7 mouse cellular contexts compared by ENCODE assay signal in the genomic region with DNA sequence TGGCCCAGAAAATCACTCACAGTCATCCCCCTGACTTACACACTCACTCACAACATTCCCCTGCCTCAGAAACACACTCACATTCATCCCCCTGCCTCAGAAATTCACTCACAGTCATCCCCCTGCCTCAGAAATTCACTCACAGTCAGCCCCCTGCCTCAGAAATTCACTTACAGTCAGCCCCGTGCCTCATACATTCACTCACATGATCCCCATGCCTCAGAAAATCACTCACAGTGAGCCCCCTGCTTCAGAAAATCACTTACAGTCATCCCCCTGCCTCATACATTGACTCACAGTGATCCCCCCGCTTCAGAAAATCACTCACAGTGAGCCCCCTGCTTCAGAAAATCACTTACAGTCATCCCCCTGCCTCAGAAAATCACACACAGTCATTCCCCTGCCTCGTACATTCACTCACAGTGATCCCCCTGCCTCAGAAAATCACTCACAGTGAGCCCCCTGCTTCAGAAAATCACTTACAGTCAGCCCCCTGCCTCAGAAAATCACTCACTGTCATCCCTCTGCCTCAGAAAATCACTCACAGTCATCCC. TPM values are rescaled to one million over a fixed set of nuclear protein-coding genes. Genes with fewer than 3 reads are reported as not detected.
DNase-seq lines count a peak whose midpoint lies in the region; ATAC-seq lines count a peak whose summit lies in the region.
"Not testable (repeated sequence)": the region's sequence is repeated elsewhere in the genome, so short reads cannot be mapped to it uniquely, and the experiment has no call there.

No protein-coding gene starts in this region.

- H3K4me1 ChIP-seq in embryonic facial prominence, embryonic 10.5 days: peaks cover 26% of the 10 kb centered on the region
- H3K4me1 ChIP-seq in hindbrain, embryonic 14.5 days (replicated peaks; ENCODE audit: control insufficient read depth, insufficient read depth, low read length); limb, embryonic 11.5 days (ENCODE audit: control insufficient read depth, insufficient read depth, low read length): not testable (repeated sequence)
- peaks cover 37% of the 10 kb centered on the region for H3K4me1 ChIP-seq in midbrain, embryonic 10.5 days

- peak; percentile 18 for DNase-seq in adrenal gland, postnatal 10 days
- peak; percentile 34 for DNase-seq in embryonic facial prominence, embryonic 10.5 days (ENCODE audit: low spot score)
- DNase-seq in heart, adult 11 months: peak; percentile 97
- DNase-seq in hindbrain, embryonic 14.5 days (ENCODE audit: low spot score): peak; percentile 23
- DNase-seq in limb, embryonic 11.5 days (ENCODE audit: low spot score): peak; percentile 25
- peak; percentile 58 for DNase-seq in midbrain, embryonic 10.5 days (ENCODE audit: low spot score)
- peak; percentile 33 for DNase-seq in ovary, adult 18-20 months (ENCODE audit: low spot score)

- H3K36me3 ChIP-seq in embryonic facial prominence, embryonic 10.5 days (replicated peaks): peaks cover 14% of the 10 kb centered on the region
- peaks cover 13% of the 10 kb centered on the region for H3K36me3 ChIP-seq in hindbrain, embryonic 14.5 days (replicated peaks; ENCODE audit: control insufficient read depth, insufficient read depth)
- H3K36me3 ChIP-seq in limb, embryonic 11.5 days (ENCODE audit: control insufficient read depth, insufficient read depth, low read length): peaks cover 19% of the 10 kb centered on the region
- peaks cover 14% of the 10 kb centered on the region for H3K36me3 ChIP-seq in midbrain, embryonic 10.5 days

- H3K27ac ChIP-seq in embryonic facial prominence, embryonic 10.5 days (replicated peaks): peak overlapping the region; percentile 52
- H3K27ac ChIP-seq in hindbrain, embryonic 14.5 days: not testable (repeated sequence)
- peak overlapping the region; percentile 24 for H3K27ac ChIP-seq in limb, embryonic 11.5 days (replicated peaks; ENCODE audit: low read depth, low read length)
- peak overlapping the region; percentile 84 for H3K27ac ChIP-seq in midbrain, embryonic 10.5 days (replicated peaks)

- H3K4me3 ChIP-seq in embryonic facial prominence, embryonic 10.5 days; hindbrain, embryonic 14.5 days (replicated peaks; ENCODE audit: low read length); limb, embryonic 11.5 days (ENCODE audit: low read depth, low read length); midbrain, embryonic 10.5 days: not testable (repeated sequence)

- 45% methylated on average over 3 of the region's 3 CpGs for WGBS in embryonic facial prominence, embryonic 10.5 days
- whole genome bisulfite sequencing in hindbrain, embryonic 14.5 days: 51% methylated on average over 3 of the region's 3 CpGs
- WGBS in limb, embryonic 11.5 days: 53% methylated on average over 3 of the region's 3 CpGs
- 47% methylated on average over 3 of the region's 3 CpGs for WGBS in midbrain, embryonic 10.5 days

- not testable (repeated sequence) for H3K27me3 ChIP-seq in embryonic facial prominence, embryonic 10.5 days (replicated peaks; ENCODE audit: low read depth, poor library complexity, severe bottlenecking); hindbrain, embryonic 14.5 days (ENCODE audit: control insufficient read depth, insufficient read depth, low read length); limb, embryonic 11.5 days (ENCODE audit: control insufficient read depth, insufficient read depth, low read length); midbrain, embryonic 10.5 days (ENCODE audit: low read depth, poor library complexity, severe bottlenecking)

- H3K9ac ChIP-seq in hindbrain, embryonic 14.5 days: not testable (repeated sequence)
- H3K9ac ChIP-seq in limb, embryonic 11.5 days (ENCODE audit: low read length): peak overlapping the region; percentile 1; the same call in 1 of the 2 replicates

- not testable (repeated sequence) for ATAC-seq in hindbrain, embryonic 14.5 days (ENCODE audit: low FRiP score); limb, embryonic 11.5 days (ENCODE audit: insufficient number of reproducible peaks, low FRiP score, low TSS enrichment, low read depth)

- peaks cover 55% of the 10 kb centered on the region for H3K9me3 ChIP-seq in embryonic facial prominence, embryonic 10.5 days
- H3K9me3 ChIP-seq in hindbrain, embryonic 14.5 days (ENCODE audit: control insufficient read depth, low read length): peaks cover 45% of the 10 kb centered on the region
- peaks cover 40% of the 10 kb centered on the region for H3K9me3 ChIP-seq in limb, embryonic 11.5 days (ENCODE audit: control insufficient read depth, low read length)
- H3K9me3 ChIP-seq in midbrain, embryonic 10.5 days (replicated peaks): peaks cover 57% of the 10 kb centered on the region

- H3K4me2 ChIP-seq in hindbrain, embryonic 14.5 days (replicated peaks); limb, embryonic 11.5 days (ENCODE audit: low read depth, severe bottlenecking): not testable (repeated sequence)

RNA-seq across cellular contexts. Expression of gene Gm21887, which starts 2.7 kb away (rescaled TPM):
- 100 to 1,000 TPM; 102 to 237 TPM for total RNA-seq in adrenal gland, postnatal 10 days (2021)
- 259 and 324 TPM in 2 replicates for polyA plus RNA-seq in embryonic facial prominence, embryonic 10.5 days (2016; fragmentation: Nextera tagmentation; extraction: Ambion mirVana)
- polyA plus RNA-seq in hindbrain, embryonic 14.5 days (2014; fragmentation: Nextera tagmentation; extraction: Ambion mirVana): 109 and 130 TPM in 2 replicates
- polyA plus RNA-seq in limb, embryonic 11.5 days (2014; fragmentation: Nextera tagmentation; extraction: Ambion mirVana): 244 and 297 TPM in 2 replicates
- 224 and 306 TPM in 2 replicates for polyA plus RNA-seq in midbrain, embryonic 10.5 days (2016; fragmentation: Nextera tagmentation; extraction: Ambion mirVana)

Comparison
In these comparisons a context has a peak if more than half of its experiments do, and no peak if none do; other contexts are left out.
1. DNase-seq: peak in every context shown above with its lines; median percentile 97 in heart, adult 11 months; 58 in midbrain, embryonic 10.5 days; 34 in embryonic facial prominence, embryonic 10.5 days; 33 in ovary, adult 18-20 months; 25 in limb, embryonic 11.5 days; 23 in hindbrain, embryonic 14.5 days; 18 in adrenal gland, postnatal 10 days.